Mouse (Mus musculus) ES-Bruce4 (cell line): Measurements from ENCODE around the gene Rae1.
A peak's percentile ranks its signal among the peaks of the same experiment; 100 is the strongest.

Experiments used
- CTCF ChIP-seq: IDR thresholded peaks from one replicate; pipeline ENCODE4 v1.8.1; 2011; ENCODE audit warnings: low read depth, low read length
- EP300 ChIP-seq: IDR thresholded peaks from 2 replicates; pipeline ENCODE4 v1.6.1; 2011; ENCODE audit warnings: low read depth, low read length; ENCODE audit not compliant: insufficient read depth

DNA sequence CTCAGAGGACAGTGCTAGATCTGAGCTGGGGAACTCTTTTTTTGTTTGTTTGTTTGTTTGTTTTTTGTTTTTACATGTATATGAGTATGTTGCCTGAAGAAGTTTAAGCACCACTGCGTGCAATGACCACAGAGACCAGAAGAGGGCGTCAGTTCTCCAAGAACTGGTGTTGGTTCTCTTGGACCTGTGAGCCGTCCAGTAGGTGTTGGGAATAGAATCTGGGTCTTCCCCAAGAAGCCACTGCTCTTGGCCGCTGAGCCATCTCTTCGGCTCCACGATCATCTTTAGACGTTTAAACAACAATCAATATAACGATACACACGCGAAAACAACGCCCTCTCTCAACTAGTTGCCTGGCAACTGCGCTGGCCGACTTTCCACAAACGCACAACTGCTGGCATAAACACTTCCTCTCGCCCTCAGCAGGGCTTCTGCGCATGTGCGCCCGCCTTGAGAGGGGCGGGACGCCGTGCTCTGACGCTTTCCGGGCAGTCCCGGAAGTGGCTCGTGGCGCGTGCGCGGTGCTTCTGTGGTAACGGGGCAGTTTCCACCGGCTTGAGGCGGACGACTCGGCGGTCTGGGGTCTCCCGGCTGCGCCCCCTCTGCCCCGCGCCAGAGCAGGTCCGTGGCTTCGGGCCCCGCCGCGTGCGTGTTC is at the start of gene Rae1:
- TF ChIP-seq CTCF (peak; percentile 70), EP300 (0 out of 2 replicates have a peak, but pooled peaks have one; percentile 16)
